Mouse (Mus musculus): Measurements from ENCODE around the gene Pou2f2. TPM values are rescaled to one million over a fixed set of nuclear protein-coding genes. Genes with fewer than 3 reads are reported as not detected.
"Not testable (repeated sequence)": the region's sequence is repeated elsewhere in the genome, so short reads cannot be mapped to it uniquely, and the experiment has no call there.

Gene Pou2f2
- total and polyA plus RNA-seq, 3 experiments: 0.39 to 1.5 (median 0.64) TPM

GRCm38 (mm10) chr7:25057888-25058287, 121.6 kb downstream of the Pou2f2 start:
- intact Hi-C loops (cut with DNase I): no loop called here
- Histone ChIP-seq H3K4me1 (ENCODE audit: control insufficient read depth, insufficient read depth, low read length) (no peaks in the 10 kb centered on the region), H3K27me3 (ENCODE audit: control insufficient read depth, insufficient read depth, low read length) (no peaks in the 10 kb centered on the region), H3K27ac (no peak overlapping the region), H3K79me2 (replicated peaks; ENCODE audit: control insufficient read depth, insufficient read depth, low read length) (no peaks in the 10 kb centered on the region), H3K9ac (ENCODE audit: low read depth, low read length) (no peak overlapping the region), H3K4me3 (no peak overlapping the region), H3K36me3 (ENCODE audit: control insufficient read depth, insufficient read depth, low read length) (no peaks in the 10 kb centered on the region)
- TF ChIP-seq EP300 (IDR thresholded peaks at IDR 0.05; ENCODE audit: insufficient read depth, low read depth, low read length) (no peak), CTCF (IDR thresholded peaks at IDR 0.05) (no peak), POLR2A (IDR thresholded peaks at IDR 0.05; ENCODE audit: insufficient read depth, low read depth, low read length) (no peak)
- WGBS: 92% methylated on average over 5 of the region's 5 CpGs
- no peak for DNase-seq

GRCm38 (mm10) chr7:25056951-25057350, 122.6 kb downstream of the Pou2f2 start:
- no peak overlapping the region for H3K27ac ChIP-seq
- WGBS: 44% methylated on average over 4 of the region's 4 CpGs
- no peaks in the 10 kb centered on the region for H3K36me3 ChIP-seq (ENCODE audit: control insufficient read depth, insufficient read depth, low read length)
- no peak for DNase-seq
- H3K9ac ChIP-seq (ENCODE audit: low read depth, low read length): no peak overlapping the region
- no peaks in the 10 kb centered on the region for H3K4me1 ChIP-seq (ENCODE audit: control insufficient read depth, insufficient read depth, low read length)
- intact Hi-C loops (cut with DNase I): no loop called here
- H3K27me3 ChIP-seq (ENCODE audit: control insufficient read depth, insufficient read depth, low read length): no peaks in the 10 kb centered on the region
- no peak overlapping the region for H3K4me3 ChIP-seq
- TF ChIP-seq POLR2A (IDR thresholded peaks at IDR 0.05; ENCODE audit: insufficient read depth, low read depth, low read length): no peak
- no peak for TF ChIP-seq CTCF (IDR thresholded peaks at IDR 0.05)
- TF ChIP-seq EP300 (IDR thresholded peaks at IDR 0.05; ENCODE audit: insufficient read depth, low read depth, low read length): no peak
- no peaks in the 10 kb centered on the region for H3K79me2 ChIP-seq (replicated peaks; ENCODE audit: control insufficient read depth, insufficient read depth, low read length)

- intact Hi-C loops (cut with DNase I): no loop called here
- Histone ChIP-seq H3K36me3 (ENCODE audit: control insufficient read depth, insufficient read depth, low read length) (no peaks in the 10 kb centered on the region), H3K27ac (no peak overlapping the region), H3K4me3 (no peak overlapping the region), H3K4me1 (ENCODE audit: control insufficient read depth, insufficient read depth, low read length) (no peaks in the 10 kb centered on the region), H3K9ac (ENCODE audit: low read depth, low read length) (no peak overlapping the region), H3K79me2 (replicated peaks; ENCODE audit: control insufficient read depth, insufficient read depth, low read length) (no peaks in the 10 kb centered on the region), H3K27me3 (ENCODE audit: control insufficient read depth, insufficient read depth, low read length) (no peaks in the 10 kb centered on the region)
- TF ChIP-seq EP300 (IDR thresholded peaks at IDR 0.05; ENCODE audit: insufficient read depth, low read depth, low read length): no peak
- TF ChIP-seq CTCF (IDR thresholded peaks at IDR 0.05): no peak
- no peak for TF ChIP-seq POLR2A (IDR thresholded peaks at IDR 0.05; ENCODE audit: insufficient read depth, low read depth, low read length)
- DNase-seq: no peak
- 93% methylated on average over 3 of the region's 3 CpGs for WGBS
Measured at GRCm38 (mm10) chr7:25052587-25052986, 126.9 kb downstream of the Pou2f2 start.

- 69% methylated on average over 16 of the region's 16 CpGs for WGBS
- Histone ChIP-seq H3K9ac (ENCODE audit: low read depth, low read length) (no peak overlapping the region), H3K4me1 (ENCODE audit: control insufficient read depth, insufficient read depth, low read length) (no peaks in the 10 kb centered on the region), H3K36me3 (ENCODE audit: control insufficient read depth, insufficient read depth, low read length) (no peaks in the 10 kb centered on the region), H3K27ac (no peak overlapping the region), H3K4me3 (no peak overlapping the region), H3K79me2 (replicated peaks; ENCODE audit: control insufficient read depth, insufficient read depth, low read length) (no peaks in the 10 kb centered on the region), H3K27me3 (ENCODE audit: control insufficient read depth, insufficient read depth, low read length) (no peaks in the 10 kb centered on the region)
- TF ChIP-seq CTCF (IDR thresholded peaks at IDR 0.05) (no peak), POLR2A (IDR thresholded peaks at IDR 0.05; ENCODE audit: insufficient read depth, low read depth, low read length) (no peak), EP300 (IDR thresholded peaks at IDR 0.05; ENCODE audit: insufficient read depth, low read depth, low read length) (no peak)
- no peak for DNase-seq
- intact Hi-C loops (cut with DNase I): no loop called here
Measured at GRCm38 (mm10) chr7:25049295-25049930, 130.1 kb downstream of the Pou2f2 start.

- H3K4me1 ChIP-seq (ENCODE audit: control insufficient read depth, insufficient read depth, low read length): no peaks in the 10 kb centered on the region
- no peak overlapping the region for H3K4me3 ChIP-seq
- no peak for DNase-seq
- 80% methylated on average over 8 of the region's 8 CpGs for WGBS
- H3K36me3 ChIP-seq (ENCODE audit: control insufficient read depth, insufficient read depth, low read length): no peaks in the 10 kb centered on the region
- TF ChIP-seq POLR2A (IDR thresholded peaks at IDR 0.05; ENCODE audit: insufficient read depth, low read depth, low read length) (no peak), EP300 (IDR thresholded peaks at IDR 0.05; ENCODE audit: insufficient read depth, low read depth, low read length) (no peak), CTCF (IDR thresholded peaks at IDR 0.05) (no peak)
- H3K27ac ChIP-seq: no peak overlapping the region
- no peaks in the 10 kb centered on the region for H3K79me2 ChIP-seq (replicated peaks; ENCODE audit: control insufficient read depth, insufficient read depth, low read length)
- intact Hi-C loops (cut with DNase I): no loop called here
- no peaks in the 10 kb centered on the region for H3K27me3 ChIP-seq (ENCODE audit: control insufficient read depth, insufficient read depth, low read length)
- H3K9ac ChIP-seq (ENCODE audit: low read depth, low read length): no peak overlapping the region
Measured at GRCm38 (mm10) chr7:25047363-25047762, 132.2 kb downstream of the Pou2f2 start.

GRCm38 (mm10) chr7:25044599-25044998, 134.9 kb downstream of the Pou2f2 start:
- H3K4me1 ChIP-seq (ENCODE audit: control insufficient read depth, insufficient read depth, low read length); DNase-seq; H3K4me3 ChIP-seq; H3K9ac ChIP-seq (ENCODE audit: low read depth, low read length); H3K27me3 ChIP-seq (ENCODE audit: control insufficient read depth, insufficient read depth, low read length); intact Hi-C loops (cut with DNase I); H3K36me3 ChIP-seq (ENCODE audit: control insufficient read depth, insufficient read depth, low read length); H3K27ac ChIP-seq; H3K79me2 ChIP-seq (replicated peaks; ENCODE audit: control insufficient read depth, insufficient read depth, low read length): not testable (repeated sequence)
- 93% methylated on average over 7 of the region's 7 CpGs for WGBS

All from heart, adult 2 months (tissue).